Mouse (Mus musculus) stomach, postnatal 0 days (tissue): ENCODE results near the gene Fignl2. TPM values are rescaled to one million over a fixed set of nuclear protein-coding genes. Genes with fewer than 3 reads are reported as not detected.
A peak's percentile ranks its signal among the peaks of the same experiment; 100 is the strongest.

Experiments
- ATAC-seq: fragments of 200-750 bp; cut with Nextera tagmentation; 2 replicates; pipeline ENCODE4 v1.8.0; 2017; ENCODE audit not compliant: low FRiP score, low TSS enrichment
- DNase-seq: peaks from one replicate; pipeline ENCODE4 v3.0.0-alpha.2; 2016; ENCODE audit warnings: low spot score
- H3K27ac ChIP-seq: fragments of 300-500 bp; sonication (generic); replicated peaks from 2 replicates; pipeline ENCODE4 v1.5.1; 2014; ENCODE audit warnings: mild to moderate bottlenecking, control low read depth
- H3K27me3 ChIP-seq: fragments of 300-500 bp; sonication (generic); 2 replicates; pipeline ENCODE4 v1.6.1; 2014; ENCODE audit warnings: low read length; ENCODE audit not compliant: control insufficient read depth, insufficient read depth
- H3K36me3 ChIP-seq: fragments of 300-500 bp; sonication (generic); 2 replicates; pipeline ENCODE4 v1.6.1; 2014; ENCODE audit warnings: low read length, mixed read lengths; ENCODE audit not compliant: control insufficient read depth, insufficient read depth
- H3K4me1 ChIP-seq: fragments of 300-500 bp; sonication (generic); replicated peaks from 2 replicates; pipeline ENCODE4 v1.6.1; 2014; ENCODE audit warnings: antibody characterized with exemption; ENCODE audit not compliant: control insufficient read depth, insufficient read depth
- H3K4me2 ChIP-seq: fragments of 300-500 bp; sonication (generic); replicated peaks from 2 replicates; pipeline ENCODE4 v1.6.1; 2014; ENCODE audit warnings: low read depth, mild to moderate bottlenecking, control low read depth, moderate library complexity
- H3K4me3 ChIP-seq: fragments of 300-500 bp; sonication (generic); 2 replicates; pipeline ENCODE4 v1.5.1; 2014; ENCODE audit warnings: low read depth, low read length, control low read depth
- H3K9ac ChIP-seq: fragments of 300-500 bp; sonication (generic); 2 replicates; pipeline ENCODE4 v1.6.1; 2014; ENCODE audit warnings: mild to moderate bottlenecking, low read length, control low read depth, mixed read lengths
- H3K9me3 ChIP-seq: fragments of 300-500 bp; sonication (generic); 2 replicates; pipeline ENCODE4 v1.6.1; 2016; ENCODE audit warnings: low read length; ENCODE audit not compliant: control insufficient read depth
- CTCF ChIP-seq: IDR thresholded peaks from 2 replicates; pipeline ENCODE4 v1.5.1; 2016; ENCODE audit warnings: antibody characterized with exemption, low read depth, mild to moderate bottlenecking, moderate library complexity
- EP300 ChIP-seq: optimal IDR thresholded peaks from 2 replicates; pipeline ENCODE3; 2016; ENCODE audit warnings: antibody characterized with exemption
- WGBS: fragments of 180-500 bp; shearing (Covaris S2); extraction: QIAGEN DNeasy Blood & Tissue Kit; methylation state at CpG from one replicate; pipeline ENCODE4 v1.1.7; 2014; 5-methylcytosine and 5-hydroxymethylcytosine counted together
- polyA plus RNA-seq: library from polyadenylated mRNA; unstranded; fragments of >200 nt; fragmentation: Nextera tagmentation; extraction: Ambion mirVana; gene quantifications from 2 replicates; pipeline ENCODE4 v1.2.1, GENCODE M21; 2015

Fignl2 gene
- polyA plus RNA-seq, 1 experiment from 2014 or later: 0.19 TPM

GRCm38 (mm10) chr15:101011352-101011751 lies 67.0 kb downstream of the Fignl2 start:
- WGBS: 91% methylated on average over 6 of the region's 6 CpGs
- Histone ChIP-seq H3K4me1 (no peaks in the 10 kb centered on the region), H3K36me3 (no peaks in the 10 kb centered on the region), H3K4me2 (no peak overlapping the region), H3K9me3 (no peaks in the 10 kb centered on the region), H3K27ac (no peak overlapping the region), H3K27me3 (no peaks in the 10 kb centered on the region), H3K4me3 (no peak overlapping the region), H3K9ac (no peak overlapping the region)
- no peak for TF ChIP-seq EP300
- no peak for TF ChIP-seq CTCF
- no peak for ATAC-seq
- no peak for DNase-seq

- DNase-seq (no peak), ATAC-seq (no peak)
- 53% methylated on average over 14 of the region's 14 CpGs for WGBS
- Histone ChIP-seq H3K27ac (no peak overlapping the region), H3K36me3 (no peaks in the 10 kb centered on the region), H3K4me3 (no peak overlapping the region), H3K4me1 (no peaks in the 10 kb centered on the region), H3K9ac (no peak overlapping the region), H3K4me2 (no peak overlapping the region), H3K27me3 (no peaks in the 10 kb centered on the region), H3K9me3 (no peaks in the 10 kb centered on the region)
- TF ChIP-seq EP300 (no peak), CTCF (no peak)
These were observed 69.9 kb downstream of the Fignl2 start for GRCm38 (mm10) chr15:101008386-101009010.

- no peaks in the 10 kb centered on the region for H3K27me3 ChIP-seq
- H3K4me2 ChIP-seq: no peak overlapping the region
- H3K36me3 ChIP-seq: no peaks in the 10 kb centered on the region
- no peak overlapping the region for H3K9ac ChIP-seq
- TF ChIP-seq CTCF (no peak), EP300 (no peak)
- H3K27ac ChIP-seq: no peak overlapping the region
- H3K4me1 ChIP-seq: no peaks in the 10 kb centered on the region
- H3K4me3 ChIP-seq: no peak overlapping the region; the same call in 1 of the 2 replicates
- WGBS: 86% methylated on average over 7 of the region's 7 CpGs
- DNase-seq (no peak), ATAC-seq (no peak)
- no peaks in the 10 kb centered on the region for H3K9me3 ChIP-seq
These were observed 71.1 kb downstream of the Fignl2 start for GRCm38 (mm10) chr15:101007236-101007635.

- peak overlapping the region; percentile 31 for H3K4me3 ChIP-seq
- H3K27me3 ChIP-seq: no peaks in the 10 kb centered on the region
- no peak overlapping the region for H3K27ac ChIP-seq
- H3K9me3 ChIP-seq: no peaks in the 10 kb centered on the region
- H3K36me3 ChIP-seq: no peaks in the 10 kb centered on the region
- no peak overlapping the region for H3K9ac ChIP-seq
- TF ChIP-seq CTCF: no peak
- 11% methylated on average over 14 of the region's 15 CpGs for WGBS
- no peaks in the 10 kb centered on the region for H3K4me1 ChIP-seq
- ATAC-seq: peak; percentile 87
- DNase-seq: peak; percentile 70
- H3K4me2 ChIP-seq: peak overlapping the region; percentile 58
These were observed 71.9 kb downstream of the Fignl2 start for GRCm38 (mm10) chr15:101006251-101007040.

- TF ChIP-seq EP300 (no peak), CTCF (no peak)
- Histone ChIP-seq H3K9ac (no peak overlapping the region), H3K27ac (no peak overlapping the region), H3K9me3 (no peaks in the 10 kb centered on the region), H3K36me3 (no peaks in the 10 kb centered on the region), H3K4me3 (no peak overlapping the region), H3K27me3 (no peaks in the 10 kb centered on the region), H3K4me1 (no peaks in the 10 kb centered on the region), H3K4me2 (no peak overlapping the region)
- WGBS: 84% methylated on average over 8 of the region's 8 CpGs
- ATAC-seq: no peak
- no peak for DNase-seq
These were observed 72.7 kb downstream of the Fignl2 start for GRCm38 (mm10) chr15:101005717-101006116.

- Histone ChIP-seq H3K9me3 (no peaks in the 10 kb centered on the region), H3K36me3 (no peaks in the 10 kb centered on the region), H3K4me2 (no peak overlapping the region), H3K27me3 (no peaks in the 10 kb centered on the region), H3K4me3 (no peak overlapping the region), H3K9ac (no peak overlapping the region), H3K4me1 (no peaks in the 10 kb centered on the region), H3K27ac (no peak overlapping the region)
- TF ChIP-seq CTCF (no peak), EP300 (no peak)
- DNase-seq (no peak), ATAC-seq (no peak)
- 56% methylated on average over 3 of the region's 3 CpGs for WGBS
These were observed 73.8 kb downstream of the Fignl2 start for GRCm38 (mm10) chr15:101004538-101004937.
